12 mouse cellular contexts compared by ENCODE assay signal in genomic region chr13:71148491-71149302, GRCm38 (mm10).
DNase-seq lines count a peak whose midpoint lies in the region; ATAC-seq lines count a peak whose summit lies in the region.
"Had no signal": no experiment of that assay in that cellular context is flagged by ENCODE, and none has a peak within 500 bp of the region (broad histone marks: within the 10 kb centered on the region; RNA-seq: fewer than 3 reads in every experiment).

No protein-coding gene starts in this region.

- DNase-seq in cerebellum, adult 9-10 months, result peak; percentile 8
- no peak for DNase-seq in cerebellum, postnatal 14 days
- peak; percentile 5 for DNase-seq in layer of hippocampus, adult 9-11 months
- no peak for DNase-seq in layer of hippocampus, postnatal 25 days (ENCODE audit: extremely low spot score in 1 of 2, low spot score in 1 of 2)
- peak; percentile 36 for DNase-seq in retina, embryonic 14.5 days (ENCODE audit: low spot score)
- DNase-seq in cerebellum, postnatal 4 days (ENCODE audit: low spot score in 2 of 2), result no peak
- DNase-seq in left cerebral cortex, adult 11 months (ENCODE audit: low spot score), result no peak
- DNase-seq: spleen, adult 18-20 months had no signal

- WGBS in hindbrain, embryonic 16.5 days, result 10% methylated on average over 8 of the region's 8 CpGs

- H3K9ac ChIP-seq in hindbrain, embryonic 16.5 days (ENCODE audit: low read depth, low read length), result no peak overlapping the region
- H3K9ac ChIP-seq: embryonic facial prominence, embryonic 15.5 days; liver, embryonic 15.5 days had no signal

- H3K4me3 ChIP-seq in hindbrain, embryonic 16.5 days (ENCODE audit: low read length), result no peak overlapping the region
- H3K4me3 ChIP-seq: embryonic facial prominence, embryonic 15.5 days; liver, embryonic 15.5 days had no signal

- H3K27ac ChIP-seq in hindbrain, embryonic 16.5 days (ENCODE audit: low read depth, low read length), result no peak overlapping the region
- H3K27ac ChIP-seq: embryonic facial prominence, embryonic 15.5 days; liver, embryonic 15.5 days had no signal

- H3K27me3 ChIP-seq in hindbrain, embryonic 16.5 days (replicated peaks; ENCODE audit: control insufficient read depth, insufficient read depth, low read length), result peaks cover 2% of the 10 kb centered on the region
- H3K27me3 ChIP-seq: embryonic facial prominence, embryonic 15.5 days; liver, embryonic 15.5 days had no signal

- peak; percentile 81; the same call in 1 of the 2 replicates for ATAC-seq in hindbrain, embryonic 16.5 days

- H3K4me2 ChIP-seq in hindbrain, embryonic 16.5 days (ENCODE audit: low read length), result no peak overlapping the region
- H3K4me2 ChIP-seq: embryonic facial prominence, embryonic 15.5 days; heart, embryonic 11.5 days; liver, embryonic 15.5 days had no signal

- no peaks in the 10 kb centered on the region for H3K9me3 ChIP-seq in hindbrain, embryonic 16.5 days (ENCODE audit: control insufficient read depth, low read length)
- H3K9me3 ChIP-seq: embryonic facial prominence, embryonic 15.5 days; liver, embryonic 15.5 days had no signal

- H3K4me1 ChIP-seq in hindbrain, embryonic 16.5 days (ENCODE audit: control insufficient read depth, insufficient read depth, low read depth, low read length), result peaks cover 2% of the 10 kb centered on the region; the same call in 1 of the 2 replicates
- H3K4me1 ChIP-seq: embryonic facial prominence, embryonic 15.5 days; liver, embryonic 15.5 days had no signal

- no peaks in the 10 kb centered on the region for H3K36me3 ChIP-seq in hindbrain, embryonic 16.5 days (ENCODE audit: control insufficient read depth, insufficient read depth, low read length)
- H3K36me3 ChIP-seq: embryonic facial prominence, embryonic 15.5 days; liver, embryonic 15.5 days had no signal

Comparison
In these comparisons a context has a peak if more than half of its experiments do, and no peak if none do; other contexts are left out.
1. DNase-seq: peak in cerebellum, adult 9-10 months (single experiment), layer of hippocampus, adult 9-11 months (single experiment) and retina, embryonic 14.5 days (single experiment); none in cerebellum, postnatal 14 days (0 of 2), layer of hippocampus, postnatal 25 days (0 of 2), cerebellum, postnatal 4 days (0 of 2) and left cerebral cortex, adult 11 months (single experiment).